Mouse (Mus musculus): Measurements from ENCODE around the gene Gm32717. TPM values are rescaled to one million over a fixed set of nuclear protein-coding genes. Genes with fewer than 3 reads are reported as not detected.
A peak's percentile ranks its signal among the peaks of the same experiment; 100 is the strongest.
"Not testable (repeated sequence)": the region's sequence is repeated elsewhere in the genome, so short reads cannot be mapped to it uniquely, and the experiment has no call there.

Gene Gm32717
- polyA plus RNA-seq (2014; fragmentation: Nextera tagmentation; extraction: Ambion mirVana) = 0.08 TPM in 2 replicates

DNA sequence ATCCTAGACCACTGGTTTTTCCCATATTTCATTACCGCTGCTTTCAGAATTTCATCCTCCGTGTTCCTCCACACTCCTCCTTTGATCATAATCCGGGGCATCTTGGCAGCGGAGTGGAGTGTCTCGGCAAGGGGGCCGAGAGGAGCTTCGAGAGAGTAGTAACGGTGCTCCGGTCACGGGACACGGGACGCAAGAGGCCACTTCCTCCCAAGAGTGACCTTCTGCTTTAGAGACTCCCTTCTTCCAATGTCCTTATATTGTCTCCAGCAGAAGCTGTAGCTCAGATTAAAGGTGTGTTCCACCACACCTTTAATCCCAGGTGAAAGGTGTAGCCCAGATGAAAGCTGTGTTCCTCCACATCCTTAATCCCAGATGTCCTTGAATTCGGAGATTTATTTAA is at the start of gene Gm32717:
Gene Gm32717 (minus strand): TSS at position 101 of the 400 bp plus-strand sequence.
- H3K27me3 ChIP-seq (ENCODE audit: control insufficient read depth, insufficient read depth, low read length); H3K27ac ChIP-seq (ENCODE audit: low read depth, low read length); H3K36me3 ChIP-seq (ENCODE audit: control insufficient read depth, insufficient read depth, low read length); ATAC-seq (ENCODE audit: low FRiP score); H3K4me1 ChIP-seq (ENCODE audit: control insufficient read depth, insufficient read depth, low read length); H3K4me2 ChIP-seq; H3K9ac ChIP-seq (ENCODE audit: low read length); H3K4me3 ChIP-seq (ENCODE audit: low read depth, low read length); DNase-seq (ENCODE audit: low spot score, missing footprints); H3K9me3 ChIP-seq (ENCODE audit: control insufficient read depth, low read length): not testable (repeated sequence)
- WGBS = no CpG with 5 or more reads among the region's 13 CpGs

DNA sequence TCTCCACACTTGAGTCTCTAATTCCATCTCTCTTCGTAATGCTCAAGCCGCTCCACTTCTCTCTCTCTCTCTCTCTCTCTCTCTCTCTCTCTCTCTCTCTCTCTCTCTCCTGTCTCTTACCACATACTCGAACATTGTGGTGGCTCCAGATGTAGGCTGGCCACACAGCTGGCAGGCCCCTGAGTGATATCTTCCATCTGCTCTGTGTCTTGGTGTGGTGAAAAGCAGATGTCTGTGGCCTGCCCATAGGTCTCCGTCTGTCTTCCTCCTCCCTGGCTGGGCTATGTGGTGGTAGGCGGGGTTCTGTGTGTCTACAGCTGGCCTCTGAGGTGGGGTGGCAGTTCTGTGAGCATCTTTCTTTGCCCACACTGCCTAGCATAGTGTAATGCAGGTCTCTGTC is 42.4 kb upstream of the Gm32717 start:
- not testable (repeated sequence) for H3K27ac ChIP-seq (ENCODE audit: low read depth, low read length); H3K4me1 ChIP-seq (ENCODE audit: control insufficient read depth, insufficient read depth, low read length); H3K27me3 ChIP-seq (ENCODE audit: control insufficient read depth, insufficient read depth, low read length); H3K4me2 ChIP-seq; DNase-seq (ENCODE audit: low spot score, missing footprints); ATAC-seq (ENCODE audit: low FRiP score); H3K36me3 ChIP-seq (ENCODE audit: control insufficient read depth, insufficient read depth, low read length); H3K9ac ChIP-seq (ENCODE audit: low read length); H3K9me3 ChIP-seq (ENCODE audit: control insufficient read depth, low read length); H3K4me3 ChIP-seq (ENCODE audit: low read depth, low read length)
- WGBS = 90% methylated on average over 2 of the region's 5 CpGs

DNA sequence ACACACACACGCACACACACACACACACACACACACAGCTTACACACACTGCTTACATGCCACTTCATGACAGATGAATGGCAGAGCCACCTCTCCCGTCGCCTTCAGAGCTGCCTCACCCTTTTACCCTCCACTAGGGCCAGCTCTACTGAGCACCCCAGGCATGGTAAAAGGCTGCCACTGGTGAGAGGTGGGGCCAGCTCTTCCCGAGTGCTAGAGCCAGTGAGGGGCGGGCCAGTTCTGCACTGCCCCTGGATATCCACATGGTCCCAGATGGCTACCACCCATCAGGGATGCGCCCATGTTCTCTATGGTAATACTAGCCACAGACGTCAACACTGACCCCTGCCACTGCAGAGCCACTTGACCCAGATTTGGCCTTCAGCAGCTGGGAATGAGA is 42.0 kb upstream of the Gm32717 start:
- H3K4me1 ChIP-seq (ENCODE audit: control insufficient read depth, insufficient read depth, low read length); DNase-seq (ENCODE audit: low spot score, missing footprints); H3K9me3 ChIP-seq (ENCODE audit: control insufficient read depth, low read length); H3K27me3 ChIP-seq (ENCODE audit: control insufficient read depth, insufficient read depth, low read length); H3K4me3 ChIP-seq (ENCODE audit: low read depth, low read length); H3K9ac ChIP-seq (ENCODE audit: low read length); ATAC-seq (ENCODE audit: low FRiP score); H3K27ac ChIP-seq (ENCODE audit: low read depth, low read length); H3K36me3 ChIP-seq (ENCODE audit: control insufficient read depth, insufficient read depth, low read length); H3K4me2 ChIP-seq: not testable (repeated sequence)
- 82% methylated on average over 7 of the region's 7 CpGs for WGBS

DNA sequence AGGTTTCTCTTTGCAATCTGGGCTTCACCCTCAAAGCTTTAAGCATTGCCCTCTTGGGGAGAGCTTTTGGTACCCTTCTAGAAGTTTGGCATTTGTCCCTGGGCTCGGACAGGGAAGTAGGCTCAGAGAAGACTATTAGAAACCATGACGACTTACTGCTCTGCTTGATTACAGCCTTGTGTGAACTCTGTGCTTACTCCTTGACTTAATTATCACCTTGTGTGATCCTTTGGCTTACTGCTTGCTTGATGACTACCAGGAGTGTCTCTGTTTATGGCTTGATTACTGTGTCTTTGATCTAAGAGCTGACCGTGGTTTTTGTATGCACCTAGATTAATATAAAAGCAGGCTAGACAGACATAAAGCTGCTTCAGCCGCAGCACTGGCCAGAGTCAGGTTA is 37.5 kb upstream of the Gm32717 start:
- no CpG with 5 or more reads among the region's 4 CpGs for WGBS

DNA sequence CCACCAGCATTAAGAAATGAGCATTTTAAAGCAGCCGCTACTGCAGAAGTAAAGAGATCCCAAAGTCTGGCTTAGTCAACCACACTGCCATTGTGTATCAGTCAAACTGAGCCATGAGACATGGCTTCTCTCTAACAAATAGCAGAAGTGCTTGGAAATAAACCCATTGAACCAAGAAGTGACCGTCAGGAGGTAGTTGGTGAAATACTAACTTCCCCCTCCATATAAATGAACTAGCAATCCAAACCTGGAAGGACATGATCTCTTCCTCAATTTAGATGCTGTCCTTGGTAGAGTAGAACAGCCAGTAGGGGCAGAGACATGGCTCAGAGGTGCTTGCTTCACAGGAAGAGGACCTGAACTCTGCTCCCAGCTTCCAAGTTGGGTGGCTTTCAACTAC is 30.8 kb upstream of the Gm32717 start:
- not testable (repeated sequence) for H3K4me3 ChIP-seq (ENCODE audit: low read depth, low read length); H3K27me3 ChIP-seq (ENCODE audit: control insufficient read depth, insufficient read depth, low read length); ATAC-seq (ENCODE audit: low FRiP score); DNase-seq (ENCODE audit: low spot score, missing footprints); H3K4me1 ChIP-seq (ENCODE audit: control insufficient read depth, insufficient read depth, low read length); H3K36me3 ChIP-seq (ENCODE audit: control insufficient read depth, insufficient read depth, low read length); H3K9ac ChIP-seq (ENCODE audit: low read length); H3K4me2 ChIP-seq; H3K27ac ChIP-seq (ENCODE audit: low read depth, low read length); H3K9me3 ChIP-seq (ENCODE audit: control insufficient read depth, low read length)
- WGBS = no CpG with 5 or more reads among the region's 2 CpGs

More for the DNA sequence above, 37.5 kb upstream of the Gm32717 start:
- not testable (repeated sequence) for ATAC-seq (ENCODE audit: low FRiP score); H3K9ac ChIP-seq (ENCODE audit: low read length); H3K36me3 ChIP-seq (ENCODE audit: control insufficient read depth, insufficient read depth, low read length); H3K4me3 ChIP-seq (ENCODE audit: low read depth, low read length); H3K4me1 ChIP-seq (ENCODE audit: control insufficient read depth, insufficient read depth, low read length); H3K27ac ChIP-seq (ENCODE audit: low read depth, low read length); H3K4me2 ChIP-seq; H3K9me3 ChIP-seq (ENCODE audit: control insufficient read depth, low read length); DNase-seq (ENCODE audit: low spot score, missing footprints); H3K27me3 ChIP-seq (ENCODE audit: control insufficient read depth, insufficient read depth, low read length)

DNA sequence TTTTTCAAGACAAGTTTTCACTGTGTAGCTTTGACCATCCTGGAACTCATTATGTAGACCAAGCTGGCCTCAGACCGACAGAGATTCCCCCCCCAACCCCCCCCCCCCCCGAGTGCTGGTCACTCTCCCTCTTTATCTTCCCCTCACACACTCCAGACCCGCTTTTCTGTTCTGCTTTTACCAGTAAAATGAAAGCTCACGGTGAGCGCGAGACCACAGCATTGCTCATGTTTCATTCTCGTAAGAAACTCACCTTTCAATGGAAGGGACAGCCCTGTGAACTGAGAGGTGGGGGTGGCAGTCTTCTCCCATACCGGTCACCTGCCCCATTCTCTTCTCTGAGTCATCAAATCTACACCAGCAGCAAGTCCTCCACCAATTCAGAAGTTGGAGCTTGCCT is 28.2 kb upstream of the Gm32717 start:
- not testable (repeated sequence) for H3K4me3 ChIP-seq (ENCODE audit: low read depth, low read length); H3K9me3 ChIP-seq (ENCODE audit: control insufficient read depth, low read length); DNase-seq (ENCODE audit: low spot score, missing footprints); H3K4me1 ChIP-seq (ENCODE audit: control insufficient read depth, insufficient read depth, low read length); ATAC-seq (ENCODE audit: low FRiP score); H3K9ac ChIP-seq (ENCODE audit: low read length); H3K4me2 ChIP-seq; H3K27me3 ChIP-seq (ENCODE audit: control insufficient read depth, insufficient read depth, low read length); H3K27ac ChIP-seq (ENCODE audit: low read depth, low read length); H3K36me3 ChIP-seq (ENCODE audit: control insufficient read depth, insufficient read depth, low read length)
- whole genome bisulfite sequencing = no CpG with 5 or more reads among the region's 8 CpGs

DNA sequence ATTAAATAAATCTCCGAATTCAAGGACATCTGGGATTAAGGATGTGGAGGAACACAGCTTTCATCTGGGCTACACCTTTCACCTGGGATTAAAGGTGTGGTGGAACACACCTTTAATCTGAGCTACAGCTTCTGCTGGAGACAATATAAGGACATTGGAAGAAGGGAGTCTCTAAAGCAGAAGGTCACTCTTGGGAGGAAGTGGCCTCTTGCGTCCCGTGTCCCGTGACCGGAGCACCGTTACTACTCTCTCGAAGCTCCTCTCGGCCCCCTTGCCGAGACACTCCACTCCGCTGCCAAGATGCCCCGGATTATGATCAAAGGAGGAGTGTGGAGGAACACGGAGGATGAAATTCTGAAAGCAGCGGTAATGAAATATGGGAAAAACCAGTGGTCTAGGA is 17.8 kb upstream of the Gm32717 start, which contains the start of gene Gm32802:
Gene Gm32802 (plus strand): TSS at position 301 of the 400 bp plus-strand sequence.
- H3K36me3 ChIP-seq (ENCODE audit: control insufficient read depth, insufficient read depth, low read length); H3K9ac ChIP-seq (ENCODE audit: low read length); ATAC-seq (ENCODE audit: low FRiP score); H3K4me1 ChIP-seq (ENCODE audit: control insufficient read depth, insufficient read depth, low read length); H3K27ac ChIP-seq (ENCODE audit: low read depth, low read length); H3K4me3 ChIP-seq (ENCODE audit: low read depth, low read length); H3K9me3 ChIP-seq (ENCODE audit: control insufficient read depth, low read length); H3K4me2 ChIP-seq; DNase-seq (ENCODE audit: low spot score, missing footprints); H3K27me3 ChIP-seq (ENCODE audit: control insufficient read depth, insufficient read depth, low read length): not testable (repeated sequence)
- no CpG with 5 or more reads among the region's 13 CpGs for WGBS

DNA sequence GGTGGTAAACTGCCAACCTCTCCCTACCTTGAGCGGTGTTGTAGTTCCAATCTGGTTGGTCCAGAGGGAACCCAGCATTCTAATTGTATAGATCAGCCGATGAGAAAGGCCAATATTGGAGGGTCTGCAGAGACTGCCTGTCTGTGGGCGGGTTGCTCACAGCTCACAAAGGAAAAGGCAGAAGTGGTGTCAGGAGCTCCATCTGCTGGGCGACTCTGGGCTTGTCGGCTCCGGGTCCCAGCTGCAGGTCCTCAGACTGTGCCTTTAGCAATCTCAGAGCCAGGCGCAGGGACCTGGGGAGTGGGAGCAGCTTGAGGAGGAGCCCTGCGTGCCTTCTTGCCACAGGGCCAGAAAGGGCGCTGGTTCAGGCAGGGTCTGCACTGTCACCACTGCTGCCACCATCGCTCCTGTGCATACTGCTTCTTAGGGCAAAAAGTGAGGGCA is 10.3 kb upstream of the Gm32717 start:
- no peak overlapping the region for H3K27ac ChIP-seq (ENCODE audit: low read depth, low read length)

DNA sequence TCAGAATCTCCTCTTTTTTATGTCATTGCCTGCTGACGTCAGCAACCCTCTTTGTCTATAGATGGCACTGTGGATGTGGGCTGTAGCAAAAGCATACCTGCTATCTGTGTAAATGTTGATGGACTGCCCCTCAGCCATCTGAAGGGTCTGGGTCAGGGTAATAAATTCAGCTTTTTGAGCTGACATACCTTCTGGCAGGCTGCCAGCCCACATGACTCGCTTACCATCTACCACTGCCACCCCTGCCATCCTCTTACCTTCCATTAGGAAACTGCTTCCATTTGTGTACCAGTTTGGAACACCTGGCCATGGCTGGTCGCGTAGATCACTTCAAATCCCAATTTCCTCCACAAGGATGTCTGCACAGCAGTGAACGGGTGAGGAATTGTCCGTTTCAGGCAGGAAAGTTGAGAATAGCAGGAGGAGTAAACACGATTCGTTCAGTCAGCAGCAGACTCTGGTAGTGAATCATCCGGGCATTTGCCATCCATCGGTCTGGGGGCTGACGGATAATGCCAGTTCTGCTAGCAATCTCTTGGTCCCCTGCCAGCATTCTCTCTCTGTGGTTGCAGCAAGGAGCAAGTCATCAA is 8.5 kb upstream of the Gm32717 start:
- 88% methylated on average over 11 of the region's 11 CpGs for WGBS
- not testable (repeated sequence) for H3K27me3 ChIP-seq (ENCODE audit: control insufficient read depth, insufficient read depth, low read length); H3K9ac ChIP-seq (ENCODE audit: low read length); H3K27ac ChIP-seq (ENCODE audit: low read depth, low read length); ATAC-seq (ENCODE audit: low FRiP score); H3K4me2 ChIP-seq; H3K4me3 ChIP-seq (ENCODE audit: low read depth, low read length); DNase-seq (ENCODE audit: low spot score, missing footprints); H3K9me3 ChIP-seq (ENCODE audit: control insufficient read depth, low read length); H3K36me3 ChIP-seq (ENCODE audit: control insufficient read depth, insufficient read depth, low read length); H3K4me1 ChIP-seq (ENCODE audit: control insufficient read depth, insufficient read depth, low read length)

More for the DNA sequence above, 10.3 kb upstream of the Gm32717 start:
- Histone ChIP-seq H3K4me3 (ENCODE audit: low read depth, low read length) (no peak overlapping the region), H3K9me3 (ENCODE audit: control insufficient read depth, low read length) (no peaks in the 10 kb centered on the region), H3K9ac (ENCODE audit: low read length) (no peak overlapping the region), H3K4me1 (ENCODE audit: control insufficient read depth, insufficient read depth, low read length) (no peaks in the 10 kb centered on the region), H3K27me3 (ENCODE audit: control insufficient read depth, insufficient read depth, low read length) (no peaks in the 10 kb centered on the region), H3K36me3 (ENCODE audit: control insufficient read depth, insufficient read depth, low read length) (no peaks in the 10 kb centered on the region), H3K4me2 (no peak overlapping the region)
- 48% methylated on average over 10 of the region's 10 CpGs for WGBS
- peak; percentile 93 for DNase-seq (ENCODE audit: low spot score, missing footprints)
- peak; percentile 86 for ATAC-seq (ENCODE audit: low FRiP score)
